Mouse (Mus musculus): ENCODE data around the gene St5. TPM values are rescaled to one million over a fixed set of nuclear protein-coding genes. Genes with fewer than 3 reads are reported as not detected.

The St5 gene
- total RNA-seq, 2 experiments from 2014 or later, result 49.0 to 53.9 TPM

- peak in 1 of 2 experiments; percentile 19 for DNase-seq (ENCODE audit: low spot score in 2 of 2)
- H3K4me3 ChIP-seq, result peak overlapping the region; percentile 46
- peak; percentile 72 for TF ChIP-seq CTCF (conservative IDR thresholded peaks at IDR 0.05)
Observed at GRCm38 (mm10) chr7:109480765-109481197, 222.6 kb downstream of the St5 start.

GRCm38 (mm10) chr7:109477926-109478325 is 225.5 kb downstream of the St5 start:
- H3K27ac ChIP-seq, result no peak overlapping the region
- no peak for DNase-seq (ENCODE audit: low spot score in 2 of 2)

More at GRCm38 (mm10) chr7:109480765-109481197, 222.6 kb downstream of the St5 start:
- H3K27ac ChIP-seq, result peak overlapping the region; percentile 20; the same call in 1 of the 2 replicates

More at GRCm38 (mm10) chr7:109477926-109478325, 225.5 kb downstream of the St5 start:
- TF ChIP-seq CTCF (conservative IDR thresholded peaks at IDR 0.05), result no peak
- H3K4me3 ChIP-seq, result no peak overlapping the region

Small RNA genes lying within 50 kb of the gene (microRNA-seq; reads per million reads assigned to microRNA genes)
- 0 to 0.64 reads per million in 2 experiments for gene Gm47284

Other genes with a start within 250 kb of the St5 start
- gene Trim66, start 195.5 kb downstream of the St5 start, total RNA-seq (2021), result 1 to 10 TPM; 5.0 to 6.0 TPM
- 100 to 1,000 TPM; 143 to 145 TPM for gene Rpl27a, start 184.5 kb downstream of the St5 start, total RNA-seq (2021)
- gene Akip1, start 85 bp upstream of the St5 start, total RNA-seq (2021), result 1 to 10 TPM; 4.1 to 6.3 TPM
- under 1 TPM in 1 of 2 experiments, not detected in 1; 0.23 TPM for gene BC051019, start 20.2 kb upstream of the St5 start, total RNA-seq (2021)
- gene Ascl3, start 28.1 kb upstream of the St5 start, total RNA-seq (2021), result not detected
- gene Tmem9b, start 49.3 kb upstream of the St5 start, total RNA-seq (2021), result 100 to 1,000 TPM; 101 to 102 TPM
- 100 to 1,000 TPM; 229 to 234 TPM for gene Nrip3, start 78.4 kb upstream of the St5 start, total RNA-seq (2021)
- 1 to 10 TPM; 2.1 TPM for gene Scube2, start 162.1 kb upstream of the St5 start, total RNA-seq (2021)